Mouse (Mus musculus) left cerebral cortex, postnatal 25 days (tissue): ENCODE data around the gene Pde1c. TPM values are rescaled to one million over a fixed set of nuclear protein-coding genes. Genes with fewer than 3 reads are reported as not detected.

Experiments used
- DNase-seq, 2 experiments: peaks; one replicate each; pipeline ENCODE4 v3.0.0; 2022; ENCODE audit warnings: low spot score in 2 of 2, mixed read lengths in 1 of 2
- intact Hi-C: fragments of 180-260 bp; cut with DNase I; formaldehyde crosslinking; loops from one replicate; pipeline ENCODE4 v1.15.1; 2025
- total RNA-seq, 2 experiments: library from RNA; stranded (reverse); gene quantifications; 2 replicates each; pipeline ENCODE4 v1.2.3; 2021

Pde1c gene
- total RNA-seq, 2 experiments from 2014 or later, result 4.0 to 7.9 TPM

GRCm38 (mm10) chr6:56347207-56347606 lies 221.7 kb downstream of the Pde1c start:
- intact Hi-C loops, result no loop called here
- DNase-seq, result no peak

GRCm38 (mm10) chr6:56345082-56345481 lies 223.8 kb downstream of the Pde1c start:
- DNase-seq, result no peak
- intact Hi-C loops, result no loop called here

DNA sequence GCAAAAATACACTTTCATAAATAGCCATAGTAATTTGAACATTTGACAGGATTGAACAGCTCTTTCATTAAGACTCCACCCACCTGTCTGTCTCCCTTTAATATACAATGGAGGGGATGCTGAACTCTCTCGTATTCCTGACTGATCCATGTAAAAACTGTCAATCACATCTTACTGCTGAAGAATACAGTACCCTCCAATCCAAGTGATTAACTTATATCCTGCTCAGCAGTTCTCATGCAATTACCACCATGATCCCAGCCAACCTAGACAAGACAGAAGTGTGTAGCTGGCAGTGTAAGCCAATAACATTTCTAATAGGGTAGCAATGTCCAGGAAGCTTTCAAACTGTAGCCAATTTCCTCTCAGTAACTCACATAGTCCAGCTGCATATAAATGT lies 226.9 kb downstream of the Pde1c start:
- intact Hi-C loops, result no loop called here
- no peak for DNase-seq

DNA sequence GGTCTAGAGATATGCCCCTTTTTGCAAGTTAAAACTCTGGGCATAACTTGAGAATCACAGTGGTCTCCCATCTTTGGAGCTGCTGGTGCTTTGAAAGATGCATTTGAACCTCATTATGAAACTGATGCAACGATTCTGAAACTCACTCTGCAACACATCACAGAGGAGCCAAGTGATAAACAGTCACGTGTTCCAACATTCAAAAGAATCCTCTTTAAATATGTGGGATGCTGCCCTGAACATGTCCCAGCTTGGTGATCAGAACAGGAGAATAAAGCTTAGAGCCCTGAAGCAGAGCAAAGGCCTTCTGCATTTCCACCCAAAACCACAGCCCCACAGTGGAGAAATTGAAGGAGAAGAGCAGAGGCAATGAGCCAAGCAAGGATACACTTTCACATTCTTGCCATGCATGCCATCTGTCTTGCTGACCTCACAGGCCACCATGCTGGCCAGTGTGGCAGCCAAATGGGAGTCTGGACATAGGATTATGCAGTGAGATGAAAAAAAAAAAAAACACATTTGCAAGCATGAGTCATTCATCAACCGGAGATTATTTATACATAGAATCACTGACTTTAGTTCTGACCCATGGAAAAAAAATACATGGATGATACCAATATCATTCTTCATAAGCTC lies 233.0 kb downstream of the Pde1c start:
- no peak for DNase-seq
- intact Hi-C loops, result no loop called here

DNA sequence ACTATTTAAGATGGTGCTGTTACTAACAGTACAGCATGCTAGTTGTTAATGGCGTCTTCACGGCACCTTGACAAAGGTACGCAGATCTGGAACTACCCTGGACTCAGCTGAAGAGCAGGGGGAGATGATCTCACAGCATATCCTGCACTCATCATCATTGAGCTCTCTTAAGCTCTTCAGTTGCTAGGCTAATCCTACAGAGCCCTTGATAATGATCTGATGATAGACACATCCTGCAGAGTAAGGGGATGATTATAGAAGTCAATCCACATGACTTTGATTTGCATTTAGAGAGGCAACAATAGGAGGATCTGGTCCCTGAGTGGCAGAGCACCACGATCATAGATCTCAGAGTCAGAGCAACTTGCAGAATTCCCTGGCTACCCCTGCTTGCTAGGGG lies 236.8 kb downstream of the Pde1c start:
- intact Hi-C loops, result no loop called here
- DNase-seq, result no peak

DNA sequence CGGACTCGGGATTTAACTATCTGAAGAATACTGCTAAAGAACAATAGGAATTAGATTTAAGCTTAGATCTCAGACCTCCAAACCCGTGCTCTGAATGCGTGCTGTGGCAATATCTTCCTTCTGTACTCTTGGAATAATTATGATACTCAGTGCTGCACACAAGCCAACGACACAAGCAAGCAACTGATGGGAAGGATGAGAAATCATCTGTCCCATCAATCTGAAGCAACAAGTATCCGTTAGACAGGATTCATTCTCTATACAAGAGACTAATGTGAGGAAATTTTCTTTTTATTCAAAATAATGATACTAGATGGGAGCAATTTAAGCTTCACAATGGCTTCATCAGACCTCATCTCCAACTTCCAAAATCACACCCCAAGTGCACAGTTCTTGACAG lies 237.5 kb downstream of the Pde1c start:
- no peak for DNase-seq
- intact Hi-C loops, result no loop called here

GRCm38 (mm10) chr6:56328103-56328502 lies 240.8 kb downstream of the Pde1c start:
- no peak for DNase-seq
- intact Hi-C loops, result no loop called here

GRCm38 (mm10) chr6:56322799-56323198 lies 246.1 kb downstream of the Pde1c start:
- DNase-seq, result no peak
- intact Hi-C loops, result no loop called here

- DNase-seq, result no peak
- intact Hi-C loops, result no loop called here
These were observed 258.6 kb downstream of the Pde1c start for GRCm38 (mm10) chr6:56310318-56310717.

DNA sequence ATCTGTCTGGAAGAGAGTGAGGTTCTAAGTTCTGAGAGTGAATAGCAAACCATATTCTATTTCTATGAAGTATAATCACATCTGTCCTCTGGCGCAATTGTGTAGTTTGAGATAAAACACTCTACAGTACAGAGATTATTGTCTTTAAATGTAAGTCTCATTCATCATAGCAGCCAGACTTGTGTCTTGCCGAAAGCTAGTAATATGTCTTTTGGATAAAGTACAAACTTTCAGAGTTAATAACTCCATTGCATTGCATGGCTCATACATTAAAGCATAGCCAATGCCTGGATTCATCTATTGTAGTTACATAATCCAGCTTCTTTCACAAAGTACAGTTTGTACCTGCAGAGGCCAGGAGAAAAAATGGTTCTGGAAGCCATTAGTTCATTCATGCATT lies 262.8 kb downstream of the Pde1c start:
- intact Hi-C loops, result no loop called here
- no peak for DNase-seq

DNA sequence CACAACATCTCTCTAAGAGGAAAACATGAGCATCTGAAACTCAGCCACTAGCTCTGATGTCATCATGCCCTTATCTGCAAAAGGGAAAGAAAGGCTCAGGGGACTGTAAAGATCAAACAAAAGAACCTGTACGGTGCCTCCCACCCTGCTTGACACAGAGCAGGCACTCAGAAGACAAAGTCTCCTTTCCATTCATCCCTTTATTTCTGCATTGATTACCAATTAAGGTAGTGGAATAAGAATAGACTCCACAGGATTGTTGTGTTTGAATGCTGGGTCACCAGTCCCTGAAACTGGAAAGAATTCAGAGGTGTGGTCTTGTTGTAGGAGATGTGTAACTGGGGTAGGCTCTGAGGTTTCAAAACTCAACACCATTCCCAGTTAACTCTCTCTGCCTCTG lies 276.7 kb downstream of the Pde1c start:
- DNase-seq, result no peak
- intact Hi-C loops, result no loop called here

DNA sequence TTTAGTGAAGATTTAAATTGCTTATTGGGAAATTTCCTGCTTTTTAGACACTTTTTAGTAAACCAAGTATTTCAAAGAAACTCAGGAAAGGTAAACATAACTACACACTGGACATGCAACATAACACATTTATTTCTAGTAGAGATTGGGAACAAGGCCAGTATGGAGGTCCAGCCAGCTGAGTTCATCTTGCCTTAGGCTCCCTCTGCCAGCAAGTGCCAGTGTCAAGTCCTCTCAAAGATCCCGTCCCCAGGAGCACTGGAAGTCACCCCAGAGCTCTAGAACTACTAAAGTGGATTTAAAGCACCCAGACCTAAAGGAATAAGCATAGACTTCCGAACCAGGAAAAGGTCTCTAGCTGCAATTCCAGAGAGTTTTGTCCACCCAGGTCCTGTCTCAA lies 279.6 kb downstream of the Pde1c start:
- intact Hi-C loops, result no loop called here
- no peak for DNase-seq

DNA sequence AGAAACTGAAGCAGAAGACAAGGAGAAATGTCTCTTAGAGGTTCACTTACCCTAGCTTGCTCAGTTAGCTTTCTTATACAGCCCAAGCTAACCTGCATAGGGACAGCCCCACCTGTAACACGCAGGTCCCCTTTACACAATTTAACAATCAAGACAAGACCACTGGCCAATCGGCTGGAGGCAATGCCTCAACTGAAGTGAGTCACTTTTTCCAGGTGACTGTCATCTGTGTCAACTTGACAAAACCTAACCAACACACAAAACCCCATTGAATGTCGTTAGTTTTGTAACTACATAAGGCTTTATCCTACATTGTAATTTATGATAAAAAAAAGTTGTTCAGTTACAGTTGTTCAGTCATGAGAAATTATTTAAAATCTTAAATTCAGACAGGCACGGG lies 284.1 kb downstream of the Pde1c start:
- no peak for DNase-seq
- intact Hi-C loops, result no loop called here

DNA sequence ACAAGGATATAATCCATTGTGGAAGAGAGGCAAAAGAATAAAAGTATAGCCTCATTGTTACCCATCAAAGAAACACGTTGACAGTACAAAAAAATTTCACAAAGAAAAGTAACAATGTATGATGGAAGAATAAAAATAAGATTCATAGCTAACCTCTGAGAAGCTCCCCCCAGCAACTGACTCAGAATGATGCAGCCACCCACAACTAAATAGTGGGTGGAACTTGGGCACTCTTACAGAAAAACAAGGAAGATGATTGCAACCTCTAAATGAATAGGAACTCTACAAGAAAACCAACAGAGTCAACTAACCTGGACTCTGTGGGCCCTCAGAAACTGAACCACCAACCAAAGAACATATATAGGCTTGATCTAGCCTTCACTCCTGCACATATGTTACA lies 293.4 kb downstream of the Pde1c start:
- DNase-seq, result peak in 1 of 2 experiments; percentile 60
- intact Hi-C loops, result no loop called here

DNA sequence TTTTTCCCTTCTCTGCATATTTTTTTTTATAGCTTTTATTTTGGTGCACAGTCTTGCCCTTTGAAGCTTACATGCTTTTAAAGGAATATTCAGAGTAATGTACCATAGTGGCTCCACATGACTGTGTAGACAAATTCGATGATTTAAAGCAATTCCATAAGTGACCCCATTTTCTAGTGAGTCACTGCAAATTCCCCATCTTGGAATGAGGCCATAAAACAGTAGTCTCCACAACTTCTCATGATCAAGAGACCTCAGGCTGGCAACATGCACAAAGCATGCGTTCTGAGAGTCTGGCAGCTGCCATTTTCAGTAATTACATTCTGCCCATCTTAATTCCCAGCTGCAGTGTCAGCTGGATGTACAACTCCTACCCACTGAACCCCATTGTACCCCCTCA lies 297.2 kb downstream of the Pde1c start:
- intact Hi-C loops, result no loop called here
- DNase-seq, result no peak

- no peak for DNase-seq
- intact Hi-C loops, result no loop called here
These were observed 304.4 kb downstream of the Pde1c start for GRCm38 (mm10) chr6:56264509-56264908.

GRCm38 (mm10) chr6:56260118-56260517 lies 308.8 kb downstream of the Pde1c start:
- DNase-seq, result no peak
- intact Hi-C loops, result no loop called here

DNA sequence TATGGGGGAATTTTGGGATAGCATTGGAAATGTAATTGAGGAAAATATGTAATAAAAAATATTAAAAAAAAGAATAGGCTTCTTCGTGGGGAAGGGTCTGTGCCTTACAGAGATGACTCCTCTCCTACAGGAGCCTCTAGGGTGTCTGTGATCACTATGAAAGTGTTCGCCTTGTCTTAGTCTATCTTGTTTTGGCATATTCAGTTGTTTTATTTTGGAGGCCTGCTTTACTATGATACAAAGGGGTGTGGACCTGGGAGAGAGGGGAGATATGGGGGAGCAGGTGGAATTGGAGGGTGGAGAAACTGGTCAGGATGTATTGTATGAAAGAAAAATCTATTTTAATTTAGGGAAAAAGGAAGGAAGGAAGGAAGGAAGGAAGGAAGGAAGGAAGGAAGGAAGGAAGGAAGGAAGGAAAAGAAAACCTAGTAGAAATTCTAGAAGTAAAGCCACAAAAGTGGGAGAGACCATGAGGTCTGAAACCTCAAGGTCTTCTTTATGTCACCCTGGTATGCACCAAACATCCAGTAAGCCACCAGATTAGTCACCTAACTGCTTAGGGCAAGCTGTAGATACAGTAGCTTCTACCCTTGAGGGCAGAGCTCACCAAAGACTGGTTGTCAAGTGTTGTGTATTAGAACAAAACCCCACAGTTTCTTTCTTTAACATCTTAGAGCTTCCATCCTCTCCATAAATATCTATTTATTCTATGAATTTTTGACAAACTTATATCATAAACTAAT lies 311.2 kb downstream of the Pde1c start:
- no peak for DNase-seq
- intact Hi-C loops, result no loop called here

DNA sequence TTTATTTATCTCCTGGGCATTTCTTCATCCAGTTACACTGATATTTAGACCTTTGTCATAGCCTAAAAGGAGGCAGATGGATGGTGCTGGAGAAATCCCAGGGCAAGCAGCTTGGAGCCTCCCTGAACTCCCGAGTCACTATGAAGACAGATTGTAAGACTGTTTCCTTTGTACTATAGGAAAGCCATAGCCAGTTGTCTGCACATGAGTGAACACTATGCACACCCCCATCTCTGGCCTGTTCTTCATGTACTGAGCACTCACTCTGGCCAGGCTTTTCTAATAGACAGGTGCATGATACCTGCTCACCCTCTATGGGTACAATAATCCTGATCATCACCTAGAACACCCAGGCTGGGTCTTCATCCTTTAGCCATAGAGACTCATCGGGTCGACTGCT lies 318.8 kb downstream of the Pde1c start:
- intact Hi-C loops, result no loop called here

DNA sequence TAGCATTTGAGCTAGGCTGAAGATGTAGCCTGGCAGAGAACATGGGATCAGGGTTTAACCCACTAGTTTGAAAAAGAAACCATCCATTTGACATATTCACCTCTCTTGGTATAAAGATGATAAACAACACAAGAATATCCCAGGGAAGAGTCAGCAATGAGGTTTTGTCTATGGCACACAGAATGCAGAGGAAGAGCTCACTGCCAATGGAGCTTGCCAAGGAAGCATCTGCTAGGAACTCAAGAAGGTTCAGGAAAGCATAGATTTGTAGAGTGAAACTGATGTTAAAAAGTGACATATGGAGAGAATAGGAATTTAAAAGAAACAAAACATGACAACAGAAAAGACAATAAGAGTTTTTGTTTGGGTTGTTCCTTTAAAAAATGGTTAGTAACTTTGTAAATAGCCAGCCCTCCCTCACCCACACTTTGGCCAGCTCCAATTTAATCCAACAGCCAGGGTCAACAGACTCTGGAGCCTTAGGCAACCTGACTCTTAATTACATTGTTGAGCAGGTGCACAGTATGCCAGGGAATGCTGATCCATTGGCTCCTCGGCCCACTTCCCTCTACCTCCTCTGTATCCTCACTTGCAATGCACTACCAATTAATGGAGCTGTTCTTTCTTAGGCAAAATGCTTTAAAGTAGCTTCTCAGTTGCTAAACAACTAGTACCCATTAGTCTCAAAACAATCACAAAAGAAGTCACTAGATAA lies 377.3 kb downstream of the Pde1c start:
- DNase-seq, result no peak
- intact Hi-C loops, result no loop called here

More for the DNA sequence above, 318.8 kb downstream of the Pde1c start:
- no peak for DNase-seq

DNA sequence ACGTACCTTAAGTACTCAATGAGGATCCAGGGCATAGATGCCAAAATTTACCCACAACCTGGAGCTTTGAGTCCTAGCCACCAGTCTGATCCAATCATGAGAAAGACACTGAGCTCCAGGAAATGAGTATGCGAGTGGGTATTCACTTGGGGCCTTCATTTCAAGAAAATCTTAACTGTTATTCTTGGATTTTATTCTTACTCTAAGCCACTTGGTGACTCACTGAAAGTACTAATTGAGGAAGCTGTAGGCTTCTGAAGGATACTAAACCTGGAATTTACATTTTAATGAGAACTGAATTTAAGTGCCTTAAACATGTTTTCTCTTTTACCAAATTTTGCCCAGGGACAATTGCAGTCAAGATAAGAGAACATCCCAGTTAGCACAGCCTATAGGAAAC lies 392.4 kb downstream of the Pde1c start:
- intact Hi-C loops, result no loop called here
- DNase-seq, result peak in 1 of 2 experiments; percentile 57
